10 mouse cellular contexts compared by ENCODE assay signal in genomic region chr1:136045774-136046173, GRCm38 (mm10). TPM values are rescaled to one million over a fixed set of nuclear protein-coding genes. Genes with fewer than 3 reads are reported as not detected.
DNase-seq lines count a peak whose midpoint lies in the region; ATAC-seq and TF ChIP-seq lines count a peak whose summit lies in the region.
"Had no signal": no experiment of that assay in that cellular context is flagged by ENCODE, and none has a peak within 500 bp of the region (broad histone marks: within the 10 kb centered on the region; RNA-seq: fewer than 3 reads in every experiment).

No protein-coding gene starts in this region.

- no peaks in the 10 kb centered on the region for H3K9me3 ChIP-seq in lung, postnatal 0 days (ENCODE audit: low read length)
- H3K9me3 ChIP-seq: stomach, embryonic 15.5 days had no signal

- H3K4me1 ChIP-seq in lung, postnatal 0 days (ENCODE audit: insufficient read depth, low read depth, low read length): no peaks in the 10 kb centered on the region

- H3K27me3 ChIP-seq in lung, postnatal 0 days (replicated peaks; ENCODE audit: insufficient read depth, low read length): peaks cover 19% of the 10 kb centered on the region

- H3K4me3 ChIP-seq in lung, postnatal 0 days (ENCODE audit: low read depth, low read length): no peak overlapping the region
- H3K4me3 ChIP-seq: stomach, embryonic 15.5 days had no signal

- ATAC-seq in lung, postnatal 0 days: no peak

- 9% methylated on average over 4 of the region's 4 CpGs for WGBS in lung, postnatal 0 days

- no peak overlapping the region for H3K9ac ChIP-seq in lung, postnatal 0 days (replicated peaks; ENCODE audit: low read depth)
- H3K9ac ChIP-seq: stomach, embryonic 15.5 days had no signal

- DNase-seq in cerebellum, adult 11 months: peak; percentile 42
- DNase-seq in cerebellum, adult 11-12 months: no peak
- peak; percentile 22 to 51 for DNase-seq in CD8-positive naive resting alpha-beta T cell, adult 2 months (ENCODE audit: low read depth in 2 of 2, low spot score in 2 of 2)
- peak; percentile 35 for DNase-seq in c-Kit-positive CD71-positive TER-119-negative erythroid progenitor cells, embryonic 14.5 days (ENCODE audit: low read depth)
- peak; percentile 64 for DNase-seq in forelimb bud, embryonic 11.5 days (ENCODE audit: low read depth, low spot score)
- DNase-seq in kidney, postnatal 14 days: peak; percentile 56
- peak; percentile 64 for DNase-seq in lung, postnatal 0 days (ENCODE audit: low spot score)
- peak; percentile 81 for DNase-seq in right cerebral cortex, postnatal 4 days

- TF ChIP-seq CTCF in lung, postnatal 0 days (IDR thresholded peaks at IDR 0.05): peak; percentile 84

- H3K36me3 ChIP-seq in lung, postnatal 0 days (ENCODE audit: insufficient read depth, low read length): no peaks in the 10 kb centered on the region
- H3K36me3 ChIP-seq: stomach, embryonic 15.5 days had no signal

- no peak for TF ChIP-seq EP300 in lung, postnatal 0 days (IDR thresholded peaks at IDR 0.05)

- H3K27ac ChIP-seq in lung, postnatal 0 days (ENCODE audit: low read length): no peak overlapping the region
- H3K27ac ChIP-seq: stomach, embryonic 15.5 days had no signal

- no peak overlapping the region for H3K4me2 ChIP-seq in lung, postnatal 0 days (replicated peaks; ENCODE audit: low read depth, low read length)
- H3K4me2 ChIP-seq: stomach, embryonic 15.5 days had no signal

RNA-seq across cellular contexts. Expression of gene Ascl5, which starts 4.8 kb away (rescaled TPM):
- not detected in 2 replicates for polyA plus RNA-seq in lung, postnatal 0 days (2015; fragmentation: Nextera tagmentation; extraction: Ambion mirVana)
- polyA plus RNA-seq: Patski had no signal

RNA-seq across cellular contexts. Expression of gene Cacna1s, which starts 6.8 kb away (rescaled TPM):
- 0.82 and 1.6 TPM in 2 replicates for polyA plus RNA-seq in lung, postnatal 0 days (2015; fragmentation: Nextera tagmentation; extraction: Ambion mirVana)
- polyA plus RNA-seq: Patski had no signal

RNA-seq across cellular contexts. Expression of gene Tmem9, which starts 37.8 kb away (rescaled TPM):
- polyA plus RNA-seq in lung, postnatal 0 days (2015; fragmentation: Nextera tagmentation; extraction: Ambion mirVana): 99.1 and 106 TPM in 2 replicates

RNA-seq across cellular contexts. Expression of gene Igfn1, which starts 39.6 kb away (rescaled TPM):
- not detected in 2 replicates for polyA plus RNA-seq in lung, postnatal 0 days (2015; fragmentation: Nextera tagmentation; extraction: Ambion mirVana)
- polyA plus RNA-seq: Patski had no signal
